Mouse (Mus musculus): ENCODE measurements around the gene Slc29a3. TPM values are rescaled to one million over a fixed set of nuclear protein-coding genes. Genes with fewer than 3 reads are reported as not detected.

Slc29a3 gene
- polyA plus RNA-seq, 1 experiment from 2014 or later = 6.3 TPM

- H3K4me3 ChIP-seq = no peak overlapping the region
- peaks cover 46% of the 10 kb centered on the region for H3K27me3 ChIP-seq (ENCODE audit: insufficient read depth, poor library complexity, severe bottlenecking)
- no peak overlapping the region for H3K27ac ChIP-seq
- H3K36me3 ChIP-seq = no peaks in the 10 kb centered on the region
- H3K9me3 ChIP-seq = no peaks in the 10 kb centered on the region
- WGBS = 77% methylated on average over 3 of the region's 3 CpGs
- DNase-seq (ENCODE audit: low spot score) = no peak
- H3K4me1 ChIP-seq = no peaks in the 10 kb centered on the region
Measured at GRCm38 (mm10) chr10:60678926-60679325, 73.7 kb downstream of the Slc29a3 start.

DNA sequence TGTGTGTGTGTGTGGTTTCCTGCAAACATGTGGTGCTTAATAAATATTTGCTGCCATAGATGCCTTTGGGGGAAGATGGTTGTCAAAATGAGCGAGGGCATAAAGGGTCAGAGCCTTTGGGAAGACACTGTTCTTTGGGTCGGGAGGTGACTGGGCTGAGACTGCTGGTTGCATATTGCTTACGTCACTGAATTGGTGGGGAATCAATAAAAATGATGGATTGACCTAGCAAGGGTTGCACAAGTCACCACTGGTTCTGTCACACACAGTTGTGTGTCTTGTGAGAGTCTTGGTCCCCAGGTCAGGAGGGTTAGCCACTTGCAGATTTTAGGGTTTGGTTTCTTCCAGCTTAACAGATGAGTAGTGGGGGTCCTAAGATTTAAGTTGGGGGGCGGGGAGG is 75.3 kb downstream of the Slc29a3 start:
- Histone ChIP-seq H3K27me3 (ENCODE audit: insufficient read depth, poor library complexity, severe bottlenecking) (peaks cover 32% of the 10 kb centered on the region), H3K9me3 (no peaks in the 10 kb centered on the region), H3K27ac (no peak overlapping the region), H3K36me3 (no peaks in the 10 kb centered on the region), H3K4me3 (no peak overlapping the region), H3K4me1 (no peaks in the 10 kb centered on the region)
- DNase-seq (ENCODE audit: low spot score) = no peak
- WGBS = 79% methylated on average over 4 of the region's 4 CpGs

DNA sequence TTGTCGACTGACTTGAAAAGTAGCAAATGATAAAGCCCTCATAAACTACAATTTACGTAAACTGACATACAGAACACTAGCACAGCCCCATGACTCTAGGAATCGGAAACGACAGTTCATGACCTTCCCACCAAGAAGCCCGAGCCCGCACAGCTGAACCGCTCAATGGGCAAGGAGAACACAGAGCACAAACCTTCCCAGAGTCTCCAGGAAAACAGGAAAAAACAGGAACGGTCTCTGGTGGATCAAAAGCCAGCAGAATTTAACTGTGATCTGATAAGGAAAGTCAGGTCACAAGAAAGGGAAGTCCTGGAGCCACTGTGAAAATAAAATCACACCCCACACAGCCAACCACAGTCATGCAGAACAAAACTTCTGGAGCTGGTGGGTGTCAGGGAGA is 82.4 kb downstream of the Slc29a3 start:
- Histone ChIP-seq H3K9me3 (no peaks in the 10 kb centered on the region), H3K36me3 (no peaks in the 10 kb centered on the region), H3K27ac (no peak overlapping the region), H3K4me1 (peaks cover 4% of the 10 kb centered on the region; the same call in 1 of the 2 replicates), H3K27me3 (ENCODE audit: insufficient read depth, poor library complexity, severe bottlenecking) (no peaks in the 10 kb centered on the region), H3K4me3 (no peak overlapping the region)
- DNase-seq (ENCODE audit: low spot score) = no peak
- 70% methylated on average over 8 of the region's 8 CpGs for WGBS

DNA sequence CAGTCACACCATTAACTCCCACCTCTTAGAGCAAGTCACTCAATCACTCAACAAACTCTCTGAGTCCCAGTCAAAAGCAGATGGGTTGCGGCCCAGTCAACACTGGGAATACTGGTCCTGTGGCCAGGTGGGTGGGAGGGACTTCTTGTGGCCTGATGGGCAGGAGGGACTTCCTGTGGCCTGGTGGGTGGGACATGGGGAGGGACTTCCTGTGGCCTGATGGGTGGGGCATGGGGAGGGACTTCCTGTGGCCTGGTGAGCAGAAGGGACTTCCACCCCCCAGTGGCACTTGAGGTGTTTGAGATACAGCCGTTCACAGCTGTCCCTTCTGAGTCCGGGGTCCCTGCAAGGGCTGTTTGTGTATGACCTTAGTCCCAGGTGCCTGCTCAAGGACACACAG is 84.0 kb downstream of the Slc29a3 start:
- H3K4me3 ChIP-seq = no peak overlapping the region
- no peak for DNase-seq (ENCODE audit: low spot score)
- WGBS = 74% methylated on average over 3 of the region's 3 CpGs

More for the DNA sequence above, 84.0 kb downstream of the Slc29a3 start:
- H3K27ac ChIP-seq = no peak overlapping the region
- no peaks in the 10 kb centered on the region for H3K36me3 ChIP-seq
- H3K27me3 ChIP-seq (ENCODE audit: insufficient read depth, poor library complexity, severe bottlenecking) = no peaks in the 10 kb centered on the region
- no peaks in the 10 kb centered on the region for H3K9me3 ChIP-seq
- H3K4me1 ChIP-seq = peaks cover 4% of the 10 kb centered on the region; the same call in 1 of the 2 replicates

Other genes with a start within 250 kb of the Slc29a3 start
- gene Cdh23, start 56.3 kb downstream of the Slc29a3 start, polyA plus RNA-seq (2016; fragmentation: Nextera tagmentation; extraction: Ambion mirVana) = 0.11 and 0.53 TPM in 2 replicates
- 17.9 and 18.8 TPM in 2 replicates for gene Unc5b, start 78.8 kb upstream of the Slc29a3 start, polyA plus RNA-seq (2016; fragmentation: Nextera tagmentation; extraction: Ambion mirVana)

All from heart, embryonic 10.5 days (tissue).